Mouse (Mus musculus) heart, adult 2 months (tissue): ENCODE results near the gene Alpl.

Experiments used
- CTCF ChIP-seq: fragments of 200-600 bp; IDR thresholded peaks from 2 replicates; pipeline ENCODE4 v1.8.1; 2022; ENCODE audit warnings: antibody characterized with exemption, mild to moderate bottlenecking, moderate library complexity
- POLR2A ChIP-seq: fragments of 200-500 bp; IDR thresholded peaks from 2 replicates; pipeline ENCODE4 v1.6.1; 2011; ENCODE audit warnings: mild to moderate bottlenecking, low read depth, low read length, control low read depth; ENCODE audit not compliant: insufficient read depth

GRCm38 (mm10) chr4:137769635-137770034 lies 26.5 kb downstream of the Alpl start:
- 0 out of 2 replicates have a peak, but pooled peaks have one; percentile 55 for TF ChIP-seq POLR2A
- no peak for TF ChIP-seq CTCF
